Mouse (Mus musculus): ENCODE measurements at regions not wholly inside any gene's neighbourhood (a gene's known extent, or its start where the extent isn't known, plus 50 kb on each side); places are given as distances from the start of the nearest gene placed in this dataset.

GRCm38 (mm10) chr17:51683318-51683717 lies 149.8 kb downstream of the Satb1 start:
- CTCF ChIA-PET: no interaction called here

GRCm38 (mm10) chr17:51682368-51682767 lies 150.7 kb downstream of the Satb1 start:
- CTCF ChIA-PET: no interaction called here

GRCm38 (mm10) chr17:51677451-51677850 lies 155.6 kb downstream of the Satb1 start:
- CTCF ChIA-PET: no interaction called here

- CTCF ChIA-PET: no interaction called here
These were observed 174.7 kb downstream of the Satb1 start for GRCm38 (mm10) chr17:51658408-51658807.

- CTCF ChIA-PET: no interaction called here
These were observed 179.2 kb downstream of the Satb1 start for GRCm38 (mm10) chr17:51653881-51654280.

- CTCF ChIA-PET: no interaction called here
These were observed 181.2 kb downstream of the Satb1 start for GRCm38 (mm10) chr17:51651880-51652279.

- CTCF ChIA-PET: no interaction called here
These were observed 183.8 kb downstream of the Satb1 start for GRCm38 (mm10) chr17:51649213-51649815.

GRCm38 (mm10) chr17:51646416-51646815 lies 186.7 kb downstream of the Satb1 start:
- CTCF ChIA-PET: no interaction called here

- CTCF ChIA-PET: no interaction called here
These were observed 187.2 kb downstream of the Satb1 start for GRCm38 (mm10) chr17:51645866-51646265.

GRCm38 (mm10) chr17:51642682-51643081 lies 190.4 kb downstream of the Satb1 start:
- CTCF ChIA-PET: no interaction called here

- CTCF ChIA-PET: no interaction called here
These were observed 197.2 kb downstream of the Satb1 start for GRCm38 (mm10) chr17:51635913-51636312.

GRCm38 (mm10) chr17:51631574-51631973 lies 201.5 kb downstream of the Satb1 start:
- CTCF ChIA-PET: interaction anchor here (0.7 kb wide), 1 partner anchor 1840 kb away, joined by 5 read pairs; no protein-coding TSS in a partner anchor

- CTCF ChIA-PET: no interaction called here
These were observed 212.6 kb downstream of the Satb1 start for GRCm38 (mm10) chr17:51620528-51620927.

GRCm38 (mm10) chr17:51585263-51585662 lies 247.8 kb downstream of the Satb1 start:
- CTCF ChIA-PET: interaction anchor here (0.6 to 0.8 kb wide), 2 partner anchors 730 to 1029 kb away, joined by 3 to 16 read pairs; no protein-coding TSS in a partner anchor

GRCm38 (mm10) chr17:51583984-51584880 lies 248.9 kb downstream of the Satb1 start:
- CTCF ChIA-PET: interaction anchor here (0.6 to 0.8 kb wide), 2 partner anchors 731 to 1028 kb away, joined by 3 to 16 read pairs; no protein-coding TSS in a partner anchor

GRCm38 (mm10) chr17:51583277-51583676 lies 249.8 kb downstream of the Satb1 start:
- CTCF ChIA-PET: no interaction called here

GRCm38 (mm10) chr17:51555854-51556253 lies 277.2 kb downstream of the Satb1 start:
- CTCF ChIA-PET: no interaction called here

GRCm38 (mm10) chr17:51554446-51554845 lies 278.6 kb downstream of the Satb1 start:
- CTCF ChIA-PET: no interaction called here

- CTCF ChIA-PET: no interaction called here
These were observed 280.6 kb downstream of the Satb1 start for GRCm38 (mm10) chr17:51552277-51553015.

- CTCF ChIA-PET: no interaction called here
These were observed 286.1 kb downstream of the Satb1 start for GRCm38 (mm10) chr17:51546999-51547398.

- CTCF ChIA-PET: no interaction called here
These were observed 290.5 kb downstream of the Satb1 start for GRCm38 (mm10) chr17:51542544-51542943.

GRCm38 (mm10) chr17:51534678-51535077 lies 298.4 kb downstream of the Satb1 start:
- CTCF ChIA-PET: no interaction called here
